Mouse (Mus musculus) neural tube, embryonic 12.5 days (tissue): ENCODE data around the gene Casc3. TPM values are rescaled to one million over a fixed set of nuclear protein-coding genes. Genes with fewer than 3 reads are reported as not detected.

Source experiments
- ATAC-seq: fragments of 200-750 bp; cut with Nextera tagmentation; 2 replicates; pipeline ENCODE4 v1.8.0; 2017; ENCODE audit warnings: low read depth, mild to moderate bottlenecking, moderate TSS enrichment, moderate library complexity; ENCODE audit not compliant: low FRiP score
- H3K27ac ChIP-seq: fragments of 300-500 bp; sonication (generic); 2 replicates; pipeline ENCODE4 v1.5.1; 2016
- H3K27me3 ChIP-seq: fragments of 300-500 bp; sonication (generic); replicated peaks from 2 replicates; pipeline ENCODE4 v1.6.1; 2016; ENCODE audit warnings: mild to moderate bottlenecking
- H3K36me3 ChIP-seq: fragments of 300-500 bp; sonication (generic); 2 replicates; pipeline ENCODE4 v1.6.1; 2016; ENCODE audit warnings: mild to moderate bottlenecking
- H3K4me1 ChIP-seq: fragments of 300-500 bp; sonication (generic); 2 replicates; pipeline ENCODE4 v1.6.1; 2016
- H3K4me2 ChIP-seq: fragments of 300-500 bp; sonication (generic); replicated peaks from 2 replicates; pipeline ENCODE4 v1.6.1; 2016; ENCODE audit warnings: mild to moderate bottlenecking
- H3K4me3 ChIP-seq: fragments of 300-500 bp; sonication (generic); 2 replicates; pipeline ENCODE4 v1.5.1; 2016
- H3K9ac ChIP-seq: fragments of 300-500 bp; sonication (generic); 2 replicates; pipeline ENCODE4 v1.6.1; 2016; ENCODE audit warnings: mild to moderate bottlenecking
- H3K9me3 ChIP-seq: fragments of 300-500 bp; sonication (generic); 2 replicates; pipeline ENCODE4 v1.6.1; 2016; ENCODE audit warnings: mild to moderate bottlenecking
- WGBS: fragments of 180-500 bp; shearing (Covaris S2); methylation state at CpG from one replicate; pipeline ENCODE4 v1.1.7; 2016; 5-methylcytosine and 5-hydroxymethylcytosine counted together
- polyA plus RNA-seq: library from polyadenylated mRNA; unstranded; fragments of >200 nt; fragmentation: Nextera tagmentation; extraction: Ambion mirVana; gene quantifications from 2 replicates; pipeline ENCODE4 v1.2.1, GENCODE M21; 2016

The Casc3 gene
- polyA plus RNA-seq, 1 experiment from 2014 or later = 68.5 TPM

- 95% methylated on average over 8 of the region's 8 CpGs for WGBS
- Histone ChIP-seq H3K4me1 (peaks cover 7% of the 10 kb centered on the region; the same call in 1 of the 2 replicates), H3K9ac (no peak overlapping the region), H3K4me3 (no peak overlapping the region), H3K27me3 (no peaks in the 10 kb centered on the region), H3K4me2 (no peak overlapping the region), H3K36me3 (peaks cover 49% of the 10 kb centered on the region), H3K9me3 (no peaks in the 10 kb centered on the region), H3K27ac (no peak overlapping the region)
- ATAC-seq = no peak
Observed at GRCm38 (mm10) chr11:98869906-98870305, 65.2 kb downstream of the Casc3 start.

- H3K9me3 ChIP-seq = no peaks in the 10 kb centered on the region
- peaks cover 52% of the 10 kb centered on the region for H3K36me3 ChIP-seq
Observed at GRCm38 (mm10) chr11:98870791-98871190, 66.1 kb downstream of the Casc3 start.

DNA sequence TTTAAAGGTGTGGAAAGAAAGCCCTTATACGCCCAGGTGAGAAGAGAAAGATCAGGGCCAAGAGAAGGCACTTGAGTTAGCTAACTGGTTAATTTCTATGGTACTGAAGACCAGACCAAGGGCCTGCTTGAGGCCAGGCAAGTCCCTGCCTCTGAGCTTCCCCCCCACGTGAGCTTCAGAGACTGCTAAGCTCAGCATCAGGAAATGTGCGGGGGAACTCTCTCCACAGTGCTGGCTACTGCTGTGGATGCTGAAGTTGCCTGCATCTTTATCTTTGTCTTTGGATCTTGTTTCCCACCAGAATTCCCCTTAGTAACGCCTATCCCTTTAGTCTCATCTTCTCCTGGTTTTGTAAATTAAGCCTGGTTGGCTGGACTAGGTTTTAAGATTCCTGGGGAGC lies 66.7 kb downstream of the Casc3 start:
- WGBS = 70% methylated on average over 4 of the region's 4 CpGs
- H3K27ac ChIP-seq = no peak overlapping the region
- peaks cover 7% of the 10 kb centered on the region; the same call in 1 of the 2 replicates for H3K4me1 ChIP-seq
- no peak for ATAC-seq
- H3K27me3 ChIP-seq = no peaks in the 10 kb centered on the region
- no peak overlapping the region for H3K4me3 ChIP-seq
- no peaks in the 10 kb centered on the region for H3K9me3 ChIP-seq
- no peak overlapping the region for H3K4me2 ChIP-seq
- H3K9ac ChIP-seq = no peak overlapping the region
- H3K36me3 ChIP-seq = peaks cover 52% of the 10 kb centered on the region

More at GRCm38 (mm10) chr11:98870791-98871190, 66.1 kb downstream of the Casc3 start:
- Histone ChIP-seq H3K4me1 (peaks cover 7% of the 10 kb centered on the region; the same call in 1 of the 2 replicates), H3K4me2 (no peak overlapping the region), H3K4me3 (no peak overlapping the region), H3K27me3 (no peaks in the 10 kb centered on the region), H3K9ac (no peak overlapping the region), H3K27ac (no peak overlapping the region)
- WGBS = 83% methylated on average over 5 of the region's 5 CpGs
- no peak for ATAC-seq

DNA sequence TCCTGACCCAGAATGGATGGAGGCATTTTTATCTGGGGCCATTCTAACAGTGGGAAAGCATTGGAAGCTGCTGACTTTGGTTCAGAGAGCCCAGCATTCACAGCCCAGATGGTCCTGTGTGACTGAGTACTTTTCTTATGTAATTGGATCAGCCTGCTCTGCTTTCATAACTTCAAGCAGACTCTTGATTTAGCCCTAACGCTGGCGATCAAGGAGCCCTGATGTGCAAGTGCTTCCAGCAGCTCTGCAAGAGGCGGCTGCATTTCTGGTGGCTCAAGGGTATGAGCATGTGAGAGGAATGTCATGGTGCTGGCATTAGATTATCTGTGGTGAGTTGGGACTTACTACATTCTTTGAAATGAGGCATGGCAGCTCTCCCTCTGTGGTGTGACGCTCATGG lies 67.3 kb downstream of the Casc3 start:
- Histone ChIP-seq H3K9me3 (no peaks in the 10 kb centered on the region), H3K4me2 (no peak overlapping the region), H3K27me3 (no peaks in the 10 kb centered on the region), H3K9ac (no peak overlapping the region), H3K27ac (no peak overlapping the region), H3K4me1 (peaks cover 6% of the 10 kb centered on the region; the same call in 1 of the 2 replicates), H3K4me3 (no peak overlapping the region), H3K36me3 (peaks cover 51% of the 10 kb centered on the region)
- WGBS = 63% methylated on average over 4 of the region's 4 CpGs
- ATAC-seq = no peak

DNA sequence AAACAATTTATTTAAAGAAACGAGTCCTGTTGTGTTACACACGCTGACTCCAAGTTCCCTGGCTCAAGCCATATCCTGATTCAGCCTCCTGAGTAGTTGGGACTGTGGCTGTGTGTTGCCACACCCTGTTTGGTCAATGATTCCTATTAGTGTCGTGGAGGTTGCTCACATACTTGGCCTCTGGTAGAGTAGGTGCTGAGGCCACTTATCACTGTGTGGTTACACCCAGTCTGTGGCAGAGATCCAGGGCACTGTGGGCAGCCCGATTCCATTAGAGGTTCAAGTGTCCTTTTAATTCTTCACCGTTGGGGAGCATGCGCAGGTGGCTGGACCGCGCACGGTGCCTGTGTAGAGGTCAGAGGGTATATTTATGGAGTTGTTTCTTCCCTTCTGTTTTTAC lies 69.2 kb downstream of the Casc3 start:
- 97% methylated on average over 9 of the region's 9 CpGs for WGBS
- Histone ChIP-seq H3K4me1 (no peaks in the 10 kb centered on the region), H3K27me3 (no peaks in the 10 kb centered on the region), H3K9me3 (no peaks in the 10 kb centered on the region), H3K4me2 (no peak overlapping the region), H3K4me3 (no peak overlapping the region), H3K9ac (no peak overlapping the region), H3K36me3 (peaks cover 37% of the 10 kb centered on the region), H3K27ac (no peak overlapping the region)
- no peak for ATAC-seq

DNA sequence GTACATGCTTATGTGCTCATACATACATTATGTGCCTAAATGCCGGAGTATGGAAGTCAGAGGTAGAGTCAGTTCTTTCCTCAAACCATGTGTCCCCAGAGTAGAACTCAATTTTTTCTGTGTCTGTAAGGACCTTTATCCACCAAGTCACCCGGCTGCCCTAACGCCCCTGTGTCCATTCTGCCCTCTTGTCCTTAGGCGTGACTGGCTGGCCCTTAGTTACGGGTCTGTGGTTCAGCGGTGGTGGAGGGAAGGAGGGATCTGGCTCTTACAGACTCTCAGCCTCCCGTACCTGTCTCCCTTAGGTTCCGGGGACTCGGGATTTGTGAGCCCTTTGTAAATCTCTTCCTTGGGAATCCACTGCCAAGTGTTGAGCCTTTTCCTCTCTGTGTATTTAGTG lies 72.3 kb downstream of the Casc3 start:
- H3K36me3 ChIP-seq = peaks cover 29% of the 10 kb centered on the region

More for the DNA sequence above, 72.3 kb downstream of the Casc3 start:
- Histone ChIP-seq H3K9me3 (no peaks in the 10 kb centered on the region), H3K4me1 (no peaks in the 10 kb centered on the region), H3K27me3 (no peaks in the 10 kb centered on the region), H3K4me2 (no peak overlapping the region), H3K27ac (no peak overlapping the region), H3K9ac (no peak overlapping the region), H3K4me3 (no peak overlapping the region)
- 72% methylated on average over 9 of the region's 9 CpGs for WGBS
- ATAC-seq = no peak

Other genes with a start within 250 kb of the Casc3 start
- 70.4 and 72.2 TPM in 2 replicates for gene Ormdl3, start 217.5 kb upstream of the Casc3 start, polyA plus RNA-seq
- not detected in 2 replicates for gene Lrrc3c, start 206.6 kb upstream of the Casc3 start, polyA plus RNA-seq
- gene Gm12355, start 179.2 kb upstream of the Casc3 start, polyA plus RNA-seq = 0.82 and 1.0 TPM in 2 replicates
- gene Gsdma3, start 178.5 kb upstream of the Casc3 start, polyA plus RNA-seq = not detected in 2 replicates
- not detected in 2 replicates for gene Gsdma2, start 158.1 kb upstream of the Casc3 start, polyA plus RNA-seq
- not detected in 2 replicates for gene Gsdma, start 140.6 kb upstream of the Casc3 start, polyA plus RNA-seq
- gene Psmd3, start 122.4 kb upstream of the Casc3 start, polyA plus RNA-seq = 231 and 234 TPM in 2 replicates
- not detected in 2 replicates for gene Csf3, start 103.6 kb upstream of the Casc3 start, polyA plus RNA-seq
- 78.7 and 80.0 TPM in 2 replicates for gene Med24, start 75.5 kb upstream of the Casc3 start, polyA plus RNA-seq
- 56.9 and 67.0 TPM in 2 replicates for gene Thra, start 64.3 kb upstream of the Casc3 start, polyA plus RNA-seq
- 1.5 and 2.1 TPM in 2 replicates for gene Nr1d1, start 29.6 kb upstream of the Casc3 start, polyA plus RNA-seq
- gene Msl1, start 9.4 kb upstream of the Casc3 start, polyA plus RNA-seq = 37.0 and 40.8 TPM in 2 replicates
- gene Rapgefl1, start 31.9 kb downstream of the Casc3 start, polyA plus RNA-seq = 4.4 and 4.7 TPM in 2 replicates
- gene Wipf2, start 58.7 kb downstream of the Casc3 start, polyA plus RNA-seq = 4.2 and 5.4 TPM in 2 replicates
- gene Cdc6, start 102.9 kb downstream of the Casc3 start, polyA plus RNA-seq = 18.4 and 19.2 TPM in 2 replicates
- gene Rara, start 122.9 kb downstream of the Casc3 start, polyA plus RNA-seq = 51.1 and 52.5 TPM in 2 replicates
- 1.8 and 2.0 TPM in 2 replicates for gene Gjd3, start 178.1 kb downstream of the Casc3 start, polyA plus RNA-seq
- gene Top2a, start 219.3 kb downstream of the Casc3 start, polyA plus RNA-seq = 190 and 194 TPM in 2 replicates
- gene Igfbp4, start 236.3 kb downstream of the Casc3 start, polyA plus RNA-seq = 327 and 330 TPM in 2 replicates